Mouse (Mus musculus): ENCODE results near the gene Prpf38b. TPM values are rescaled to one million over a fixed set of nuclear protein-coding genes. Genes with fewer than 3 reads are reported as not detected.

Prpf38b gene
- 10 to 100 TPM; 39.6 to 43.8 TPM for total RNA-seq (2021)

GRCm38 (mm10) chr3:108911548-108912413, at the start of gene Prpf38b:
TSS of gene Prpf38b (minus strand) at chr3:108911727.
- intact Hi-C loops (cut with DNase I), result loop anchor here (5.0 to 10.0 kb wide), 6 partner anchors 51 to 583 kb away; partner anchors contain the start of genes Gpsm2 and Stxbp3
- DNase-seq (ENCODE audit: low spot score in 2 of 2), result peak; percentile 96 to 97

- no peak for DNase-seq (ENCODE audit: low spot score in 2 of 2)
- intact Hi-C loops (cut with DNase I), result loop anchor here (5.0 kb wide), 2 partner anchors 49 to 101 kb away; partner anchors contain the start of gene Prpf38b
Observed at GRCm38 (mm10) chr3:108961226-108961625, 49.7 kb upstream of the Prpf38b start.

GRCm38 (mm10) chr3:108959680-108960295, 48.3 kb upstream of the Prpf38b start:
- intact Hi-C loops (cut with DNase I), result loop anchor here (5.0 kb wide), 2 partner anchors 47 to 103 kb away; partner anchors contain the start of gene Prpf38b
- DNase-seq (ENCODE audit: low spot score in 2 of 2), result no peak

DNA sequence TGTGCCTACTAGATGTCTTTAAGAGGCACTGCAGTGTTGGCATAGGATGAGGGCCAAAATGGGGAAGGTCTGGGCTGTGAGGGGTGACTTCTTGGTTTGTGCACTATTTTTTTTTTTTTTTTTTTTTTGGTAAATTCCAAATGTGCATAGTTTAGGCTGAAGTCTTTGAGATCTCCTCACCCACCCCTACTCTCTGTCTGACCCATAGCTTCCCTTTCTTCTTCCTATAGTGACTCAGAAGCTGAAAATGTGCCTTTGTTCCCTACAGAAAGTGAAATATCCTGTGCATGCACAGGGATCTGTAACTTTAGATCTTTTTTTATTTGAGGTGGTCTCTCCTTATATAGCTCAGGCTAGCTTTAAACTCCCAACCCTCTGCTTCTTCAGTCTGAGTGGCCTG, 46.4 kb upstream of the Prpf38b start:
- DNase-seq (ENCODE audit: low spot score in 2 of 2), result no peak
- intact Hi-C loops (cut with DNase I), result no loop called here

DNA sequence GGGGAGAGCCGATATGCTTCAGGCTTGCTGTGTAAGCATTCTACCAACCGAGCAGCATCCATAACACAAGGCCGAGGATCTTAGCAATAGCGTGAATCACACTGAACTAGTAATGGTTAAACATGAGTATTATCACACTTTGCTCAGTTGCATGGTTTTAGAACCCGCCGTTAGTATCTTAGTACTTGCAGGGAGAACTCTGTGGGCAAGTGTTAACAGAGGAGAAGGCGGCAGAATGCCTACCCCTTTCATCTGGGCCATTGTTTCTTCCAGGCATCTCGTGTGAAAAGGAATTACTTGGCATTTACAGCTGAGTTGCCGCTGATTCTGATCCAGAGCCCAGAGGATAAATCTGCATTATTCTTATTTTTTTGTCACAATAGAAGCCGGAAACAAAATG, 29.5 kb upstream of the Prpf38b start:
- no peak for DNase-seq (ENCODE audit: low spot score in 2 of 2)
- intact Hi-C loops (cut with DNase I), result no loop called here

DNA sequence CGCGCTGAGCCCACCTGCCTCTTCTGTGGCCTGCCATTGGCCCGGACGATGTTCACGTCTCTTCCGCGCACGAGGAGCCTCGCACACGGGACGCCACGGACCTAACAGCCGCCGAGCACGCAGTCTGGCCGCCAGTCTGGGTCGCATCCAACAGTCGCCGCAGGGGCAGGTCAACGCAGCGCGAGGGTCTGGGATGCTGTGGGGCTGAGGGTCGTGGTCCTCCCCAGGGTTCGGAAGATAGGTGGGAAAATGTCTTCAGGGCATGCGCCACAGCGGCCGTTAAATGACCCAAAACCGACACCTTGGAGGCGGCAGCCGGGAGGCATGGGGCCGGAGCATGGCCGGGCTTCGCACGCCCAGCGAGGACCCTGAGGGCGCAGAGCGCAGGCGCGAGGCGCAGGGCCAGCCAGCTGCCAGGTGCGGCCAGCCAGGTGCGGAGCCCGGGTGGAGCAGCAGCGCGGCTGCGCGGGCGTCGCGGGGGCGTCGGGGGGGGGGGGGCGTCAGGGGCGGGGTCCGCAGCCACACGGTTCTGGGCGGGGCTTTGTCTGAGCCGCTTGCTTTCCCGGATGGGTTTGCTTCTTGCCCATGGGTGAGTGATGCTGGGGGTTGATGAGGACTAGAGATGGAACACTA, 28.6 kb upstream of the Prpf38b start, which contains the start of gene Gm9857:
Gene Gm9857 (minus strand): TSS at position 445 of the 633 bp plus-strand sequence.
- intact Hi-C loops (cut with DNase I), result no loop called here
- no peak for DNase-seq (ENCODE audit: low spot score in 2 of 2)

- no peak for DNase-seq (ENCODE audit: low spot score in 2 of 2)
- intact Hi-C loops (cut with DNase I), result no loop called here
Observed at GRCm38 (mm10) chr3:108939573-108939972, 28.0 kb upstream of the Prpf38b start, which contains the start of gene Henmt1. TSS of gene Henmt1 (plus strand) at chr3:108939873.

DNA sequence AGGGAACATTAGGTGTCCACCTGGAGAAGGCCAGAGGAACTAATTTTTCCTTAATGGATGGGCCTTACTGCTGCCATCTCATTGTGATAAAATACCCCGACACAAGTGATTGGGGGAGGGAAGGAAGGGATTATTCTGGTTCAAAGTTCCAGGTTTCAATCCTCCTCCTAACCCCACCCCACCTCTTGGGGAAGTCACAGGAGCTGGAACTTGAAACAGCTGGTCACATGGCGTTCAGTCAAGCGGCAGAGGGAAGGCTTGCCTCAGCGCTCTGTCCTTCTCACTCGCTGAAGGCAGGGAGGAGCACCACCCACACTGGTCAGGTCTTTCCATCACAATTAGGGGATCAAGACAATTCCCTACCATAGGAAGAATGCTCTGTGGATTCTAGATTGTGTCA, 27.2 kb upstream of the Prpf38b start:
- no peak for DNase-seq (ENCODE audit: low spot score in 2 of 2)
- intact Hi-C loops (cut with DNase I), result no loop called here

DNA sequence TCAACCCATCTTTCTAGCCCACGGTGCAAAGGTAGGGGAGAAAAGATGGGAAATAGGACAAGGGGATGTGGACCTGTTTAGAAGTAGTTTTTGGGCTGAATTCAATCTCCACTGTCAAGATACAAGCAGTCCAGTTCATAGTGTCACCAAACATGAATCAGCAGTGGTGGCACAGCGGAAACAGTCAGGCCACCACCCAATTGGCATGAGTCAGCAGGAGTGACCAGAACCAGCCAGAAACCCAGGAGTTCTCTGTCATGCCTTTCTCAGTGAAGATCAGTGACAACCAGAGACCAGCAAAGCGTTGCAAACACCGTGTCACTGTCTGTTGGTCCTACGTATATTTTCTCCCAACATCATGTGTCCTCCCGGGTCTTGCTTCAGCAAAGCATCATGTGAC, 22.0 kb upstream of the Prpf38b start:
- intact Hi-C loops (cut with DNase I), result no loop called here
- DNase-seq (ENCODE audit: low spot score in 2 of 2), result no peak

GRCm38 (mm10) chr3:108926308-108926707, 14.8 kb upstream of the Prpf38b start:
- intact Hi-C loops (cut with DNase I), result no loop called here

GRCm38 (mm10) chr3:108925677-108926076, 14.2 kb upstream of the Prpf38b start:
- DNase-seq (ENCODE audit: low spot score in 2 of 2), result no peak
- intact Hi-C loops (cut with DNase I), result no loop called here

More at GRCm38 (mm10) chr3:108926308-108926707, 14.8 kb upstream of the Prpf38b start:
- no peak for DNase-seq (ENCODE audit: low spot score in 2 of 2)

- intact Hi-C loops (cut with DNase I), result no loop called here
- no peak for DNase-seq (ENCODE audit: low spot score in 2 of 2)
Observed at GRCm38 (mm10) chr3:108921822-108922221, 10.3 kb upstream of the Prpf38b start.

DNA sequence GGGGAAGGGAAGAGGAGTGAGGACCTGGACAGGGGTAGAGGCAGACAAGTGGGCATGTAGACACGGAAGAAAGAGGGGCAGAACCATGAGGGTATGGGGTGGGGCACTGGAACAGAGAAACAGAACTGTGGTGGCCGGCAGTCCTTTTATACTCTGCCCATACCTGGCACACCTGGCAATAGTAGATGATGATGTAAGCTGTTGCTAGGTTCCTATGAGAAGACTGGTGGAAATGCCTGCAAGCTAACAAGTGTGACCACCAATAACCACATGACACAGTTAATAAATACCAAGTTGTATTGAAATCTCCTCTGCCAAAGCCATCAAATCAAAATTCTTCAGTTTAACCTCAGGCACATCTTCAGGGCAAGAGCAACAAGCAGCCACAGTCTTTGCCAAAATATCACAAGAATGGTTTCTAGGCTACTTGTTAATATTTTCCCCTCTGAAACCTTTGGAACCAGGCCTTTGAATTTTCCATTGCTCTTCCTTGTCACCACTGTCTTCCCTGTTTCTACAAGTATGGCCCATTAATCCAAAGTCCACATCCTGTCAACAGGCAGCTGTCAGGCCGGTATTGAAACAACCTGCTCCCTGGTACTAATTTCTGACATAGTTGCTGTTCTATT, 9.0 kb upstream of the Prpf38b start:
- DNase-seq (ENCODE audit: low spot score in 2 of 2), result no peak
- intact Hi-C loops (cut with DNase I), result no loop called here

- intact Hi-C loops (cut with DNase I), result loop anchor here (10.0 kb wide), 1 partner anchor 576 kb away; no protein-coding TSS in a partner anchor
- DNase-seq (ENCODE audit: low spot score in 2 of 2), result no peak
Observed at GRCm38 (mm10) chr3:108918852-108919251, 7.3 kb upstream of the Prpf38b start.

- intact Hi-C loops (cut with DNase I), result loop anchor here (10.0 kb wide), 1 partner anchor 577 kb away; no protein-coding TSS in a partner anchor
- DNase-seq (ENCODE audit: low spot score in 2 of 2), result no peak
Observed at GRCm38 (mm10) chr3:108917986-108918385, 6.5 kb upstream of the Prpf38b start.

DNA sequence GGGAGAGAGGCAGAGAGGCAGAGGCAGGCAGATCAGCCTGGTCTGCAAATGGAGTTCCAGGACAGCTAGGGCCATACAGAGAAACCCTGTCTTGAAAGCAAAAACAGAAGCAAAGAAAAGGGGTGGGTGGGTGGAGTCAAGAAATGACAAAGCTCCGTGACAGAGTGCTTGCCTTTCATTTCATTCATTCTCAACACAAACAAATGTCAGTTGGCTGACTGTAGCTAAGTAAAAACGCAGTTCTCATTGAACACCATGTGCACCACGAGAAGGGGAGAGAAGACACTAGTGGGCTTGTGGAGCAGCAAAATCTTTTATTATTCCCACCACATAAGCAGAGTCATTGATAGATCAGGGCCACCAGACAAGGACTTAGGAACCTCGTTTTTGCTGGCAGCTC, 5.3 kb upstream of the Prpf38b start:
- intact Hi-C loops (cut with DNase I), result loop anchor here (10.0 kb wide), 1 partner anchor 578 kb away; no protein-coding TSS in a partner anchor
- no peak for DNase-seq (ENCODE audit: low spot score in 2 of 2)

- intact Hi-C loops (cut with DNase I), result loop anchor here (10.0 kb wide), 1 partner anchor 579 kb away; no protein-coding TSS in a partner anchor
Observed at GRCm38 (mm10) chr3:108915999-108916398, 4.5 kb upstream of the Prpf38b start.

DNA sequence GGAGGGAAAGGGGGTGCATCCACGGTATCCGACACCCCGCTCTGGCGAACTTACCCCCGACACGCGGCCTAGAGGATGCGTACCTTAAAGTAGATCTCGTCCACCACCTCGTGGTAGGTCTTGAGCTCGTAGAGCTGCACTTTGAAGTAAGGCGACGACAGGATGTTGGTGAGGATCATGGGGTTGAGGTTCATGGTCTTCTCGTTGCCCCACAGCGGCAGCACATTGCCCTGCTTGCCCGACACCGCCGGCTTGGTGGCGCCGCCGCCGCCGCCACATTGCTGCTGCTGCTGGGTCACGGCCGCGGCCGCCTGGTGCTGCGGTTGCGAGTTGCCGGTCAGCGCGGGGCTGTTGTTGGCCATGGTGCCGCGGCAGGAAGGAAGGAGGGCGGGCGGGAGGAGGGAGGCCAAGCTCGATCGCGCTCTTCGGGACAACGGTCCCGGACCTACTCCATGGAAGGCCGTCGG, 413 bp downstream of the Prpf38b start:
- DNase-seq (ENCODE audit: low spot score in 2 of 2), result peak; percentile 54 to 56
- intact Hi-C loops (cut with DNase I), result loop anchor here (5.0 to 10.0 kb wide), 6 partner anchors 51 to 584 kb away; partner anchors contain the start of genes Gpsm2 and Stxbp3

More at GRCm38 (mm10) chr3:108915999-108916398, 4.5 kb upstream of the Prpf38b start:
- peak in 1 of 2 experiments; percentile 42 for DNase-seq (ENCODE audit: low spot score in 2 of 2)

Measured in left cerebral cortex, postnatal 25 days (tissue).